Mouse (Mus musculus): ENCODE measurements around the gene Card9. TPM values are rescaled to one million over a fixed set of nuclear protein-coding genes. Genes with fewer than 3 reads are reported as not detected.

The Card9 gene
- total RNA-seq, 4 experiments from 2014 or later, result 1.1 to 3.4 (median 2.2) TPM

Other genes starting within 250 kb of the Card9 start
- 10 to 100 TPM; 42.6 to 58.0 (median 46.9) TPM for gene Nacc2, start 237.7 kb downstream of the Card9 start, total RNA-seq (2022)
- gene Lhx3, start 152.6 kb downstream of the Card9 start, total RNA-seq (2022), result 1 to 10 TPM in 2 of 4 experiments, under 1 TPM in 1, not detected in 1; 0.48 to 6.4 (median 4.0) TPM
- gene Qsox2, start 123.4 kb downstream of the Card9 start, total RNA-seq (2022), result 10 to 100 TPM; 25.2 to 28.7 (median 26.6) TPM
- gene Ccdc187, start 66.4 kb downstream of the Card9 start, total RNA-seq (2022), result 1 to 10 TPM in 3 of 4 experiments, under 1 TPM in 1; 0.32 to 4.1 (median 2.2) TPM
- 10 to 100 TPM; 10.7 to 41.6 (median 24.6) TPM for gene Gpsm1, start 45.4 kb downstream of the Card9 start, total RNA-seq (2022)
- 10 to 100 TPM; 21.0 to 23.8 (median 21.9) TPM for gene Dnlz, start 8.8 kb downstream of the Card9 start, total RNA-seq (2022)
- 10 to 100 TPM; 24.7 to 68.1 (median 42.8) TPM for gene Snapc4, start 19.7 kb upstream of the Card9 start, total RNA-seq (2022)
- gene Entr1, start 28.4 kb upstream of the Card9 start, total RNA-seq (2022), result 100 to 1,000 TPM in 3 of 4 experiments, 10 to 100 TPM in 1; 97.8 to 120 (median 110) TPM
- 100 to 1,000 TPM; 138 to 155 (median 142) TPM for gene Pmpca, start 28.4 kb upstream of the Card9 start, total RNA-seq (2022)
- 10 to 100 TPM; 20.8 to 35.3 (median 24.1) TPM for gene Inpp5e, start 48.3 kb upstream of the Card9 start, total RNA-seq (2022)
- gene Sec16a, start 84.3 kb upstream of the Card9 start, total RNA-seq (2022), result 10 to 100 TPM; 62.3 to 73.6 (median 67.1) TPM
- 10 to 100 TPM; 23.7 to 32.6 (median 28.4) TPM for gene Notch1, start 155.7 kb upstream of the Card9 start, total RNA-seq (2022)
- gene Egfl7, start 219.1 kb upstream of the Card9 start, total RNA-seq (2022), result 100 to 1,000 TPM; 105 to 245 (median 172) TPM
- not detected for gene Gm20532, start 225.7 kb upstream of the Card9 start, total RNA-seq (2022)
- 100 to 1,000 TPM in 3 of 4 experiments, 10 to 100 TPM in 1; 86.0 to 354 (median 247) TPM for gene Agpat2, start 243.5 kb upstream of the Card9 start, total RNA-seq (2022)